Comparison of ENCODE assay signal across 17 mouse cellular contexts in the genomic region with DNA sequence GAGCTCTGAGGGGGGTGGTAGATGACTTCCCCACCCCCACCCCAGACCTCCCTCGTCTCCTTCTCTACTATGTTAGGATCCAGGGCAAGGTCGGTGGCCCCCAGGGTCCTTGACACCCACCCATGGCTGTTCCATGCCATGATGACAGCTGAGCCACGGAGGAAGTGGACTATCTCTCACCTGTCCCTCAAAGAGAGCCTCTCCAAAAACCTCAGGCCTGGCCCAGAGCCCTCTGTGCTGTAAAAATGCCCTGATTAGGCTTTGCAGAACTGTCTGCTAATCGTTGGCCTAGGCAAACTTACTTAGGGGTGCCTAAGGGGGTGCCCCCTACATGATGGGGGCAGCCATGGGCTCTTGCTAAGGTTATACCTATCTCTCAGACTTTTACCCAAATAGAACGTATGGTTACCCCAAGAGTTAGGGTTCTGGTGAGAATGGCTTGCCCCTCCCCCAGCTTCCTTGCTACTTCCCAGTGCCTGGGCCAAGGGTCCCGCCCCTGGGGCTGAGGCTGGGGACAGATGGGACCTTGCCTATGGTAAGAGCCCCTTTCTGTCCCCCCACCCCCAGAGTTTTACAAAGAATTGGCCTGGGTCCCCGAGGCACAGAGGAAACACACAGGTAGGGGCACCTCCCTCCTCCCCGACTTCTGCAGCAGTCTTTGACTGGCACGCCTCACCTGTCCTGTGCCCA. TPM values are rescaled to one million over a fixed set of nuclear protein-coding genes. Genes with fewer than 3 reads are reported as not detected.
DNase-seq lines count a peak whose midpoint lies in the region; ATAC-seq and TF ChIP-seq lines count a peak whose summit lies in the region.
"Had no signal": no experiment of that assay in that cellular context is flagged by ENCODE, and none has a peak within 500 bp of the region (broad histone marks: within the 10 kb centered on the region; RNA-seq: fewer than 3 reads in every experiment).

No protein-coding gene starts in this region.

- ATAC-seq in neural tube, embryonic 11.5 days (ENCODE audit: insufficient read depth, low FRiP score, low TSS enrichment): no peak
- no peak for ATAC-seq in forebrain, embryonic 13.5 days
- no peak for ATAC-seq in limb, embryonic 12.5 days (ENCODE audit: insufficient number of reproducible peaks, insufficient read depth, low FRiP score, low TSS enrichment, low read depth)
- no peak for ATAC-seq in neural tube, embryonic 15.5 days (ENCODE audit: low FRiP score)

- H3K27ac ChIP-seq in neural tube, embryonic 11.5 days (ENCODE audit: low read depth, low read length): 0 out of 2 replicates have a peak overlapping the region, but pooled peaks have one; percentile 14
- H3K27ac ChIP-seq in forebrain, embryonic 13.5 days: peak overlapping the region; percentile 97
- H3K27ac ChIP-seq in limb, embryonic 12.5 days: peak overlapping the region; percentile 97; the same call in 1 of the 2 replicates
- H3K27ac ChIP-seq in neural tube, embryonic 15.5 days (replicated peaks): peak overlapping the region; percentile 90
- H3K27ac ChIP-seq in kidney, adult 2 months (ENCODE audit: insufficient read depth, low read depth, low read length): no peak overlapping the region
- H3K27ac ChIP-seq: gastrocnemius, adult 2 months; kidney, postnatal 0 days had no signal

- no peaks in the 10 kb centered on the region for H3K9me3 ChIP-seq in neural tube, embryonic 11.5 days (ENCODE audit: control insufficient read depth, low read length)
- H3K9me3 ChIP-seq in forebrain, embryonic 13.5 days (replicated peaks): no peaks in the 10 kb centered on the region
- H3K9me3 ChIP-seq in limb, embryonic 12.5 days: no peaks in the 10 kb centered on the region
- H3K9me3 ChIP-seq in neural tube, embryonic 15.5 days (replicated peaks): no peaks in the 10 kb centered on the region

- no peak for DNase-seq in neural tube, embryonic 11.5 days (ENCODE audit: low spot score)
- DNase-seq in neural tube, embryonic 10.5 days (ENCODE audit: extremely low spot score, low spot score): no peak
- DNase-seq in kidney, adult 2 months: no peak
- DNase-seq in kidney, adult 11 months: no peak
- DNase-seq in heart, postnatal 14 days: no peak
- DNase-seq: adrenal gland, postnatal 25 days; cerebellum, adult 2 months; gastrocnemius, adult 2 months; liver; lung, postnatal 10 days; thymus, postnatal 36 days had no signal

- H3K9ac ChIP-seq in neural tube, embryonic 11.5 days (ENCODE audit: low read length): no peak overlapping the region
- 0 out of 2 replicates have a peak overlapping the region, but pooled peaks have one; percentile 34 for H3K9ac ChIP-seq in forebrain, embryonic 13.5 days
- H3K9ac ChIP-seq in limb, embryonic 12.5 days (replicated peaks): no peak overlapping the region
- no peak overlapping the region for H3K9ac ChIP-seq in neural tube, embryonic 15.5 days (replicated peaks)

- intact Hi-C loops in heart, postnatal 14 days (cut with DNase I): no loop called here

- no peaks in the 10 kb centered on the region for H3K27me3 ChIP-seq in neural tube, embryonic 11.5 days (ENCODE audit: control insufficient read depth, insufficient read depth, low read length)
- H3K27me3 ChIP-seq in forebrain, embryonic 13.5 days: no peaks in the 10 kb centered on the region
- no peaks in the 10 kb centered on the region for H3K27me3 ChIP-seq in limb, embryonic 12.5 days
- H3K27me3 ChIP-seq in neural tube, embryonic 15.5 days (replicated peaks): no peaks in the 10 kb centered on the region
- H3K27me3 ChIP-seq in kidney, adult 2 months (replicated peaks; ENCODE audit: control insufficient read depth, insufficient read depth, low read length): no peaks in the 10 kb centered on the region

- H3K36me3 ChIP-seq in neural tube, embryonic 11.5 days (ENCODE audit: control insufficient read depth, insufficient read depth, low read length): no peaks in the 10 kb centered on the region
- peaks cover 48% of the 10 kb centered on the region for H3K36me3 ChIP-seq in forebrain, embryonic 13.5 days (ENCODE audit: poor library complexity, severe bottlenecking)
- peaks cover 26% of the 10 kb centered on the region for H3K36me3 ChIP-seq in limb, embryonic 12.5 days
- peaks cover 31% of the 10 kb centered on the region for H3K36me3 ChIP-seq in neural tube, embryonic 15.5 days
- no peaks in the 10 kb centered on the region for H3K36me3 ChIP-seq in kidney, adult 2 months (ENCODE audit: control insufficient read depth, insufficient read depth, low read length)

- H3K4me3 ChIP-seq in neural tube, embryonic 11.5 days (ENCODE audit: low read depth, low read length): no peak overlapping the region
- no peak overlapping the region for H3K4me3 ChIP-seq in forebrain, embryonic 13.5 days
- H3K4me3 ChIP-seq in limb, embryonic 12.5 days (replicated peaks): no peak overlapping the region
- no peak overlapping the region for H3K4me3 ChIP-seq in neural tube, embryonic 15.5 days (replicated peaks)
- no peak overlapping the region for H3K4me3 ChIP-seq in kidney, adult 2 months (ENCODE audit: insufficient read depth, low read depth, low read length)
- H3K4me3 ChIP-seq: gastrocnemius, adult 2 months had no signal

- no peak overlapping the region for H3K4me2 ChIP-seq in neural tube, embryonic 11.5 days (ENCODE audit: low read depth)
- peak overlapping the region; percentile 55 for H3K4me2 ChIP-seq in forebrain, embryonic 13.5 days
- H3K4me2 ChIP-seq in limb, embryonic 12.5 days: no peak overlapping the region; the same call in 1 of the 2 replicates
- H3K4me2 ChIP-seq in neural tube, embryonic 15.5 days: peak overlapping the region; percentile 45

- WGBS in neural tube, embryonic 11.5 days: 45% methylated on average over 9 of the region's 9 CpGs
- WGBS in forebrain, embryonic 13.5 days: 48% methylated on average over 9 of the region's 9 CpGs
- 42% methylated on average over 9 of the region's 9 CpGs for WGBS in limb, embryonic 12.5 days
- 40% methylated on average over 9 of the region's 9 CpGs for WGBS in neural tube, embryonic 15.5 days
- 43% methylated on average over 9 of the region's 9 CpGs for WGBS in kidney, adult 2 months

- no peak for TF ChIP-seq CTCF in kidney, adult 2 months (conservative IDR thresholded peaks at IDR 0.05; ENCODE audit: insufficient read depth, insufficient read length, low read depth, low read length)

- peaks cover 51% of the 10 kb centered on the region for H3K4me1 ChIP-seq in neural tube, embryonic 11.5 days (ENCODE audit: control insufficient read depth, insufficient read depth, low read length)
- H3K4me1 ChIP-seq in forebrain, embryonic 13.5 days: peaks cover 92% of the 10 kb centered on the region
- H3K4me1 ChIP-seq in limb, embryonic 12.5 days (replicated peaks): peaks cover 81% of the 10 kb centered on the region
- H3K4me1 ChIP-seq in neural tube, embryonic 15.5 days: peaks cover 93% of the 10 kb centered on the region
- H3K4me1 ChIP-seq in kidney, adult 2 months (ENCODE audit: control insufficient read depth, insufficient read depth, low read length): 0 out of 2 replicates have a peak, but pooled peaks cover 6% of the 10 kb centered on the region

- no peak for TF ChIP-seq POLR2A in kidney, adult 2 months (IDR thresholded peaks at IDR 0.05; ENCODE audit: low read depth, low read length)

RNA-seq across cellular contexts. Expression of gene Dpf1, which starts 10.0 kb away (rescaled TPM):
- 65.2 and 66.7 TPM in 2 replicates for polyA plus RNA-seq in neural tube, embryonic 11.5 days (2014; fragmentation: Nextera tagmentation; extraction: Ambion mirVana)
- polyA plus RNA-seq in forebrain, embryonic 13.5 days (2015; fragmentation: Nextera tagmentation; extraction: Ambion mirVana): 165 and 182 TPM in 2 replicates
- polyA plus RNA-seq in limb, embryonic 12.5 days (2016; fragmentation: Nextera tagmentation; extraction: Ambion mirVana): 22.4 and 23.7 TPM in 2 replicates
- polyA plus RNA-seq in neural tube, embryonic 15.5 days (2015; fragmentation: Nextera tagmentation; extraction: Ambion mirVana): 148 and 198 TPM in 2 replicates
- polyA plus RNA-seq in kidney, adult 2 months (2012; rRNA removed): 0.07 and 0.11 TPM in 2 replicates
- 1 to 10 TPM in 1 of 2 experiments, under 1 TPM in 1; 0.19 to 1.2 TPM for total RNA-seq in heart, postnatal 14 days (2021)
- total RNA-seq: monocyte, adult 5-6 weeks had no signal

RNA-seq across cellular contexts. Expression of gene Ppp1r14a, which starts 24.6 kb away (rescaled TPM):
- polyA plus RNA-seq in neural tube, embryonic 11.5 days (2014; fragmentation: Nextera tagmentation; extraction: Ambion mirVana): 44.2 and 55.8 TPM in 2 replicates
- polyA plus RNA-seq in forebrain, embryonic 13.5 days (2015; fragmentation: Nextera tagmentation; extraction: Ambion mirVana): 14.9 and 17.2 TPM in 2 replicates
- 7.6 and 8.0 TPM in 2 replicates for polyA plus RNA-seq in limb, embryonic 12.5 days (2016; fragmentation: Nextera tagmentation; extraction: Ambion mirVana)
- polyA plus RNA-seq in neural tube, embryonic 15.5 days (2015; fragmentation: Nextera tagmentation; extraction: Ambion mirVana): 2.8 and 13.3 TPM in 2 replicates
- 12.3 and 16.1 TPM in 2 replicates for polyA plus RNA-seq in kidney, adult 2 months (2012; rRNA removed)
- total RNA-seq in heart, postnatal 14 days (2021): 10 to 100 TPM; 13.2 to 15.4 TPM
- total RNA-seq: hematopoietic stem cell, adult 5-6 weeks; monocyte, adult 5-6 weeks had no signal

RNA-seq across cellular contexts. Expression of gene Spint2, which starts 32.0 kb away (rescaled TPM):
- 27.0 and 28.1 TPM in 2 replicates for polyA plus RNA-seq in neural tube, embryonic 11.5 days (2014; fragmentation: Nextera tagmentation; extraction: Ambion mirVana)
- polyA plus RNA-seq in forebrain, embryonic 13.5 days (2015; fragmentation: Nextera tagmentation; extraction: Ambion mirVana): 30.1 and 41.3 TPM in 2 replicates
- 106 and 107 TPM in 2 replicates for polyA plus RNA-seq in limb, embryonic 12.5 days (2016; fragmentation: Nextera tagmentation; extraction: Ambion mirVana)
- polyA plus RNA-seq in neural tube, embryonic 15.5 days (2015; fragmentation: Nextera tagmentation; extraction: Ambion mirVana): 62.7 and 140 TPM in 2 replicates
- 421 and 474 TPM in 2 replicates for polyA plus RNA-seq in kidney, adult 2 months (2012; rRNA removed)
- total RNA-seq in heart, postnatal 14 days (2021): 10 to 100 TPM; 39.2 to 42.9 TPM

Comparison
In these comparisons a context has a peak if more than half of its experiments do, and no peak if none do; other contexts are left out.
1. H3K4me2 ChIP-seq: peak in forebrain, embryonic 13.5 days (single experiment) and neural tube, embryonic 15.5 days (single experiment); none in neural tube, embryonic 11.5 days (single experiment) and limb, embryonic 12.5 days (single experiment).
2. RNA of gene Dpf1, which starts 10.0 kb away (polyA plus RNA-seq): 148 to 198 TPM in neural tube, embryonic 15.5 days, 165 to 182 TPM in forebrain, embryonic 13.5 days, 65.2 to 66.7 TPM in neural tube, embryonic 11.5 days and 22.4 to 23.7 TPM in limb, embryonic 12.5 days; 0.07 to 0.11 TPM in kidney, adult 2 months; every median in the first group is over 10 times any median in the second.